Comparison of ENCODE assay signal across 25 mouse cellular contexts in the genomic region with DNA sequence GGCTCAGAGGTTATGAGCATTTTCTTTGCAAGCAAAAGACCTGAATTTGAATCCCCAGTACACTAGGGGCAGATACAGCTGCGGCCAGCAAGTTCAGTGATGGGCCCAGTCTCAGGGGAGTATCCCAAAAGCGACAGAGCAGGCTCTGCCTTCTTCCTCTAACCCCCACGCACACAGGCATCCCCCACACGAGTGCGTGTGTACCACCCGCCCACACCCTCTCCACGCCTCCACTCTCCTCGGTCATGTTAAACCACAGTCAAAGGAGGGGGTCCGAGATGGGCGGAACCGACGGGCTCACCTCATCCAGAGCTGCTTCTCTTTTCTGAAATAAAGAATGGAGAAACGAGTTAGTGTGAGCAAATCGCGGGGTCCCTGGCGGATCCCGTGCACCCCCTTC. TPM values are rescaled to one million over a fixed set of nuclear protein-coding genes. Genes with fewer than 3 reads are reported as not detected.
DNase-seq lines count a peak whose midpoint lies in the region; ATAC-seq and TF ChIP-seq lines count a peak whose summit lies in the region.
"Had no signal": no experiment of that assay in that cellular context is flagged by ENCODE, and none has a peak within 500 bp of the region (broad histone marks: within the 10 kb centered on the region; RNA-seq: fewer than 3 reads in every experiment).

No protein-coding gene starts in this region.

- no peak for ATAC-seq in stomach, embryonic 14.5 days (ENCODE audit: insufficient number of reproducible peaks, insufficient read depth, low FRiP score, low read depth)
- no peak for ATAC-seq in stomach, postnatal 0 days (ENCODE audit: low FRiP score, low TSS enrichment)
- ATAC-seq: activated CD4-positive, CD25-positive, alpha-beta regulatory T cell, adult 4 months; forebrain, embryonic 13.5 days; forebrain, embryonic 16.5 days; hindbrain, embryonic 16.5 days had no signal

- no peak overlapping the region for H3K4me3 ChIP-seq in stomach, embryonic 14.5 days (ENCODE audit: low read depth, low read length)
- H3K4me3 ChIP-seq in stomach, postnatal 0 days (ENCODE audit: low read depth, low read length), result no peak overlapping the region
- H3K4me3 ChIP-seq in layer of hippocampus, adult 2 months, result no peak overlapping the region
- H3K4me3 ChIP-seq: forebrain, embryonic 10.5 days; forebrain, embryonic 13.5 days; gastrocnemius, adult 2 months; heart, embryonic 12.5 days; heart, embryonic 15.5 days; hindbrain, embryonic 10.5 days; hindbrain, embryonic 13.5 days had no signal

- WGBS in stomach, embryonic 14.5 days, result 89% methylated on average over 17 of the region's 17 CpGs
- WGBS in stomach, postnatal 0 days, result 86% methylated on average over 17 of the region's 17 CpGs

- no peak overlapping the region for H3K9ac ChIP-seq in stomach, embryonic 14.5 days (replicated peaks; ENCODE audit: low read depth, low read length)
- no peak overlapping the region for H3K9ac ChIP-seq in stomach, postnatal 0 days (ENCODE audit: low read length)
- H3K9ac ChIP-seq: forebrain, embryonic 13.5 days; heart, embryonic 12.5 days; heart, embryonic 15.5 days; hindbrain, embryonic 13.5 days had no signal

- H3K4me2 ChIP-seq in stomach, embryonic 14.5 days (replicated peaks; ENCODE audit: low read depth, low read length), result no peak overlapping the region
- no peak overlapping the region for H3K4me2 ChIP-seq in stomach, postnatal 0 days (replicated peaks; ENCODE audit: low read depth)
- H3K4me2 ChIP-seq: forebrain, embryonic 13.5 days; heart, embryonic 12.5 days; heart, embryonic 15.5 days; hindbrain, embryonic 13.5 days had no signal

- peak overlapping the region; percentile 40; the same call in 1 of the 2 replicates for H3K27ac ChIP-seq in stomach, embryonic 14.5 days (ENCODE audit: low read length)
- H3K27ac ChIP-seq in stomach, postnatal 0 days (replicated peaks), result 0 out of 2 replicates have a peak overlapping the region, but pooled peaks have one; percentile 13
- H3K27ac ChIP-seq in layer of hippocampus, adult 2 months, result no peak overlapping the region
- H3K27ac ChIP-seq: forebrain, embryonic 10.5 days; forebrain, embryonic 13.5 days; gastrocnemius, adult 2 months; heart, embryonic 15.5 days; hindbrain, embryonic 10.5 days had no signal

- H3K4me1 ChIP-seq in stomach, embryonic 14.5 days (ENCODE audit: control insufficient read depth, insufficient read depth, low read length), result 0 out of 2 replicates have a peak, but pooled peaks cover 4% of the 10 kb centered on the region
- no peaks in the 10 kb centered on the region for H3K4me1 ChIP-seq in stomach, postnatal 0 days (replicated peaks; ENCODE audit: control insufficient read depth, insufficient read depth)
- H3K4me1 ChIP-seq: forebrain, embryonic 10.5 days; forebrain, embryonic 13.5 days; hindbrain, embryonic 10.5 days had no signal

- no peak for TF ChIP-seq CTCF in stomach, postnatal 0 days (IDR thresholded peaks at IDR 0.05; ENCODE audit: low read depth)
- TF ChIP-seq CTCF in layer of hippocampus, adult 2 months (conservative IDR thresholded peaks at IDR 0.05), result no peak

- H3K27me3 ChIP-seq in stomach, embryonic 14.5 days (ENCODE audit: control insufficient read depth, insufficient read depth, low read length), result no peaks in the 10 kb centered on the region
- H3K27me3 ChIP-seq in stomach, postnatal 0 days (ENCODE audit: control insufficient read depth, insufficient read depth, low read length), result no peaks in the 10 kb centered on the region
- H3K27me3 ChIP-seq: forebrain, embryonic 13.5 days; heart, embryonic 12.5 days; heart, embryonic 15.5 days; hindbrain, embryonic 13.5 days had no signal

- peaks cover 18% of the 10 kb centered on the region for H3K36me3 ChIP-seq in stomach, embryonic 14.5 days (ENCODE audit: control insufficient read depth, insufficient read depth, low read length)
- H3K36me3 ChIP-seq in stomach, postnatal 0 days (ENCODE audit: control insufficient read depth, insufficient read depth, low read length), result peaks cover 6% of the 10 kb centered on the region

- DNase-seq in spleen, postnatal 36 days (ENCODE audit: low spot score in 2 of 2), result peak; percentile 58 to 66
- no peak for DNase-seq in spleen, postnatal 4 days (ENCODE audit: low spot score in 2 of 2)
- no peak for DNase-seq in stomach, postnatal 0 days (ENCODE audit: low spot score)
- no peak for DNase-seq in heart, adult 8-10 months (ENCODE audit: low spot score)
- DNase-seq in layer of hippocampus, adult 2 months (ENCODE audit: low spot score in 2 of 2), result no peak
- DNase-seq: adrenal gland, adult 8-10 months; adrenal gland, postnatal 25 days; cerebellum, adult 11-12 months; cerebellum, adult 9-10 months; cerebellum, postnatal 14 days; gastrocnemius, adult 2 months; gastrocnemius, postnatal 14 days; heart, adult 11 months; heart, postnatal 10 days; heart, postnatal 36 days had no signal

- no peak for TF ChIP-seq EP300 in stomach, postnatal 0 days (optimal IDR thresholded peaks at IDR 0.05)

- H3K9me3 ChIP-seq in stomach, embryonic 14.5 days (ENCODE audit: control insufficient read depth, low read depth, low read length), result peaks cover 2% of the 10 kb centered on the region; the same call in 1 of the 2 replicates
- 0 out of 2 replicates have a peak, but pooled peaks cover 1% of the 10 kb centered on the region for H3K9me3 ChIP-seq in stomach, postnatal 0 days (ENCODE audit: control insufficient read depth, low read length)
- H3K9me3 ChIP-seq: forebrain, embryonic 13.5 days; heart, embryonic 15.5 days had no signal

RNA-seq across cellular contexts. Expression of a gene that starts 25.2 kb away (rescaled TPM):
- polyA plus RNA-seq in stomach, embryonic 14.5 days (2014; fragmentation: Nextera tagmentation; extraction: Ambion mirVana), result 41.9 and 43.1 TPM in 2 replicates
- polyA plus RNA-seq in stomach, postnatal 0 days (2015; fragmentation: Nextera tagmentation; extraction: Ambion mirVana), result 8.5 and 9.6 TPM in 2 replicates
- total RNA-seq in heart, adult 8-10 months (2022), result 10 to 100 TPM in 2 of 4 experiments, 1 to 10 TPM in 2; 8.8 to 11.5 (median 9.9) TPM
- 100 to 1,000 TPM; 187 to 201 TPM for total RNA-seq in layer of hippocampus, adult 2 months (2021)

RNA-seq across cellular contexts. Expression of a gene that starts 28.1 kb away (rescaled TPM):
- polyA plus RNA-seq in stomach, embryonic 14.5 days (2014; fragmentation: Nextera tagmentation; extraction: Ambion mirVana), result 24.7 and 28.1 TPM in 2 replicates
- polyA plus RNA-seq in stomach, postnatal 0 days (2015; fragmentation: Nextera tagmentation; extraction: Ambion mirVana), result 5.6 and 6.0 TPM in 2 replicates
- 1 to 10 TPM; 4.5 to 7.8 (median 5.6) TPM for total RNA-seq in heart, adult 8-10 months (2022)
- 10 to 100 TPM; 46.2 to 57.9 TPM for total RNA-seq in layer of hippocampus, adult 2 months (2021)

RNA-seq across cellular contexts. Expression of a gene that starts 30.8 kb away (rescaled TPM):
- 12.5 and 14.8 TPM in 2 replicates for polyA plus RNA-seq in stomach, embryonic 14.5 days (2014; fragmentation: Nextera tagmentation; extraction: Ambion mirVana)
- polyA plus RNA-seq in stomach, postnatal 0 days (2015; fragmentation: Nextera tagmentation; extraction: Ambion mirVana), result 8.2 and 8.5 TPM in 2 replicates
- 1 to 10 TPM; 6.7 to 8.2 (median 7.8) TPM for total RNA-seq in heart, adult 8-10 months (2022)
- 10 to 100 TPM; 20.2 to 21.1 TPM for total RNA-seq in layer of hippocampus, adult 2 months (2021)

RNA-seq across cellular contexts. Expression of a gene that starts 49.9 kb away (rescaled TPM):
- 1.1 and 1.2 TPM in 2 replicates for polyA plus RNA-seq in stomach, embryonic 14.5 days (2014; fragmentation: Nextera tagmentation; extraction: Ambion mirVana)
- 0.65 and 0.67 TPM in 2 replicates for polyA plus RNA-seq in stomach, postnatal 0 days (2015; fragmentation: Nextera tagmentation; extraction: Ambion mirVana)
- under 1 TPM; 0.31 to 0.35 (median 0.34) TPM for total RNA-seq in heart, adult 8-10 months (2022)
- 10 to 100 TPM; 13.8 to 13.9 TPM for total RNA-seq in layer of hippocampus, adult 2 months (2021)

Comparison
In these comparisons a context has a peak if more than half of its experiments do, and no peak if none do; other contexts are left out.
1. DNase-seq: peak in spleen, postnatal 36 days (2 of 2); none in spleen, postnatal 4 days (0 of 2), stomach, postnatal 0 days (single experiment), heart, adult 8-10 months (single experiment) and layer of hippocampus, adult 2 months (0 of 2).
2. RNA of a gene that starts 25.2 kb away (total RNA-seq): 187 to 201 TPM in layer of hippocampus, adult 2 months; 8.8 to 11.5 TPM in heart, adult 8-10 months; every median in the first group is over 10 times any median in the second.
3. RNA of a gene that starts 28.1 kb away (total RNA-seq): 46.2 to 57.9 TPM in layer of hippocampus, adult 2 months; 4.5 to 7.8 TPM in heart, adult 8-10 months; every median in the first group is over 4 times any median in the second.